Mouse (Mus musculus) embryonic fibroblast, embryonic 13.5 days (primary cell): ENCODE measurements around the gene Hivep3. TPM values are rescaled to one million over a fixed set of nuclear protein-coding genes. Genes with fewer than 3 reads are reported as not detected.
A peak's percentile ranks its signal among the peaks of the same experiment; 100 is the strongest.

Experiments
- H3K27ac ChIP-seq: 2 replicates; pipeline ENCODE4 v1.5.1; 2012; ENCODE audit warnings: low read length, control low read depth, inconsistent platforms; ENCODE audit not compliant: insufficient read depth
- H3K4me1 ChIP-seq: 2 replicates; pipeline ENCODE4 v1.6.1; 2011; ENCODE audit warnings: low read length; ENCODE audit not compliant: control insufficient read depth, insufficient read depth
- H3K4me3 ChIP-seq: 2 replicates; pipeline ENCODE4 v1.5.1; 2011; ENCODE audit warnings: mild to moderate bottlenecking, control low read depth, low read length; ENCODE audit not compliant: insufficient read depth
- CTCF ChIP-seq: IDR thresholded peaks from 2 replicates; pipeline ENCODE4 v1.5.1; 2011; ENCODE audit warnings: mild to moderate bottlenecking, control low read depth, low read length, moderate library complexity, borderline replicate concordance; ENCODE audit not compliant: insufficient read depth
- POLR2A ChIP-seq: IDR thresholded peaks from 2 replicates; pipeline ENCODE4 v1.6.1; 2011; ENCODE audit warnings: low read depth, mild to moderate bottlenecking, control low read depth, low read length, moderate library complexity
- polyA plus RNA-seq: library from polyadenylated mRNA; stranded (reverse); fragments of >200 nt; gene quantifications from 2 replicates; pipeline ENCODE4 v1.2.4, GENCODE M21; 2011; ENCODE audit warnings: low read depth; ENCODE audit not compliant: missing spikeins, insufficient read length

The Hivep3 gene
- polyA plus RNA-seq, 1 experiment: 3.8 TPM

- Histone ChIP-seq H3K27ac (no peak overlapping the region), H3K4me3 (no peak overlapping the region), H3K4me1 (no peaks in the 10 kb centered on the region)
- TF ChIP-seq POLR2A: no peak
- TF ChIP-seq CTCF: no peak
Measured at GRCm38 (mm10) chr4:119786307-119786706, 52.7 kb downstream of the Hivep3 start.

GRCm38 (mm10) chr4:119786721-119787120, 53.1 kb downstream of the Hivep3 start:
- Histone ChIP-seq H3K4me1 (no peaks in the 10 kb centered on the region), H3K27ac (no peak overlapping the region), H3K4me3 (no peak overlapping the region)
- TF ChIP-seq POLR2A: no peak
- no peak for TF ChIP-seq CTCF

GRCm38 (mm10) chr4:119788746-119789145, 55.2 kb downstream of the Hivep3 start:
- Histone ChIP-seq H3K4me1 (no peaks in the 10 kb centered on the region), H3K4me3 (no peak overlapping the region), H3K27ac (no peak overlapping the region)
- TF ChIP-seq POLR2A (no peak), CTCF (no peak)

- Histone ChIP-seq H3K27ac (no peak overlapping the region), H3K4me1 (no peaks in the 10 kb centered on the region), H3K4me3 (no peak overlapping the region)
- no peak for TF ChIP-seq POLR2A
- no peak for TF ChIP-seq CTCF
Measured at GRCm38 (mm10) chr4:119789495-119790148, 56.0 kb downstream of the Hivep3 start.

GRCm38 (mm10) chr4:119798891-119799290, 65.3 kb downstream of the Hivep3 start:
- Histone ChIP-seq H3K4me1 (no peaks in the 10 kb centered on the region), H3K4me3 (no peak overlapping the region), H3K27ac (no peak overlapping the region)
- TF ChIP-seq CTCF: no peak
- no peak for TF ChIP-seq POLR2A

- no peak overlapping the region for H3K4me3 ChIP-seq
- TF ChIP-seq CTCF: no peak
- no peak for TF ChIP-seq POLR2A
Measured at GRCm38 (mm10) chr4:119806556-119806955, 73.0 kb downstream of the Hivep3 start.

GRCm38 (mm10) chr4:119807359-119807758, 73.8 kb downstream of the Hivep3 start:
- no peak overlapping the region for H3K27ac ChIP-seq
- TF ChIP-seq CTCF (no peak), POLR2A (no peak)
- H3K4me3 ChIP-seq: no peak overlapping the region
- no peaks in the 10 kb centered on the region for H3K4me1 ChIP-seq

More at GRCm38 (mm10) chr4:119806556-119806955, 73.0 kb downstream of the Hivep3 start:
- no peaks in the 10 kb centered on the region for H3K4me1 ChIP-seq
- H3K27ac ChIP-seq: no peak overlapping the region

- H3K4me1 ChIP-seq: no peaks in the 10 kb centered on the region
- H3K4me3 ChIP-seq: no peak overlapping the region
- no peak for TF ChIP-seq CTCF
- no peak for TF ChIP-seq POLR2A
- no peak overlapping the region for H3K27ac ChIP-seq
Measured at GRCm38 (mm10) chr4:119809245-119809644, 75.7 kb downstream of the Hivep3 start.

- Histone ChIP-seq H3K27ac (no peak overlapping the region), H3K4me1 (no peaks in the 10 kb centered on the region), H3K4me3 (no peak overlapping the region)
- no peak for TF ChIP-seq CTCF
- TF ChIP-seq POLR2A: no peak
Measured at GRCm38 (mm10) chr4:119812775-119813174, 79.2 kb downstream of the Hivep3 start.

GRCm38 (mm10) chr4:119813500-119814184, 80.1 kb downstream of the Hivep3 start:
- TF ChIP-seq CTCF: no peak
- TF ChIP-seq POLR2A: no peak
- H3K4me3 ChIP-seq: peak overlapping the region; percentile 39; the same call in 1 of the 2 replicates
- H3K27ac ChIP-seq: no peak overlapping the region
- H3K4me1 ChIP-seq: no peaks in the 10 kb centered on the region
